Mouse (Mus musculus) embryonic fibroblast, embryonic 13.5 days (primary cell): ENCODE measurements around the gene Ptprcap.

ENCODE experiments used
- CTCF ChIP-seq: IDR thresholded peaks from 2 replicates; pipeline ENCODE4 v1.5.1; 2011; ENCODE audit warnings: mild to moderate bottlenecking, control low read depth, low read length, moderate library complexity, borderline replicate concordance; ENCODE audit not compliant: insufficient read depth
- POLR2A ChIP-seq: IDR thresholded peaks from 2 replicates; pipeline ENCODE4 v1.6.1; 2011; ENCODE audit warnings: low read depth, mild to moderate bottlenecking, control low read depth, low read length, moderate library complexity

DNA sequence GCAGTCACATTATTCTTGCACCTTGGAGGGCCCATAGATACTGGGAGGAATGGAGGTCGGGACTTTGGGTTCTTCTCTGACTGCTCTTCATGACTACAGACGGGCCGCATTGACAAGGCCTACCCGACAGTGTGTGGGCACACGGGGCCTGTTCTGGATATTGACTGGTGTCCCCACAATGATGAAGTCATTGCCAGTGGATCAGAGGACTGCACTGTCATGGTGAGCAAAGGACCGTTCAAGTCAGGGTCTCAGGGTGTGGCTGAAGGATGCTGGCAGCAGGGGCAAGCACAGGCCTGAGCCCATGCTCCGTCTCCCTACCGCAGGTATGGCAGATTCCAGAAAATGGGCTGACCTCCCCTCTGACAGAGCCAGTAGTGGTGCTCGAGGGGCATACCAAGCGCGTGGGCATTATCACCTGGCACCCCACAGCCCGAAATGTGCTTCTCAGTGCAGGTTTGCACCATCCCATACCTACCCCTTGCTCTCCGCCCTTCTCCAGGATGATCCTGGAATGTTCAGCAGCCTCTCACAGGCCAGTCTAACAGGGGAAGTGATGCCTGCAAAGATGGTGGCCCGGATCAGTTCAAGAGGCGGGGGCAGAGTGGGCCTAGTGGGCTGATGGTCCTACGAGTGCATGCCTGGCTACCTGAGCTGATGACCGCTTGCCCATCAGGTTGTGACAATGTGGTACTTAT, 3.5 kb upstream of the Ptprcap start:
- TF ChIP-seq CTCF (no peak), POLR2A (no peak)
